Mouse (Mus musculus) heart, embryonic 16.5 days (tissue): ENCODE measurements around the gene Mecom. TPM values are rescaled to one million over a fixed set of nuclear protein-coding genes. Genes with fewer than 3 reads are reported as not detected.

Source experiments
- ATAC-seq: fragments of 200-750 bp; cut with Nextera tagmentation; replicated peaks from 2 replicates; pipeline ENCODE4 v1.8.0; 2017; ENCODE audit warnings: moderate number of reproducible peaks; ENCODE audit not compliant: insufficient read depth, low FRiP score; ENCODE audit errors: extremely low read depth
- H3K27ac ChIP-seq: fragments of 300-500 bp; sonication (generic); 2 replicates; pipeline ENCODE4 v1.5.1; 2014; ENCODE audit warnings: mild to moderate bottlenecking, low read length, control low read depth, moderate library complexity
- H3K27me3 ChIP-seq: fragments of 300-500 bp; sonication (generic); 2 replicates; pipeline ENCODE4 v1.6.1; 2014; ENCODE audit warnings: low read length, mixed read lengths; ENCODE audit not compliant: control insufficient read depth, insufficient read depth
- H3K36me3 ChIP-seq: fragments of 300-500 bp; sonication (generic); 2 replicates; pipeline ENCODE4 v1.6.1; 2014; ENCODE audit not compliant: control insufficient read depth, insufficient read depth
- H3K4me1 ChIP-seq: fragments of 300-500 bp; sonication (generic); 2 replicates; pipeline ENCODE4 v1.6.1; 2014; ENCODE audit warnings: low read length, mixed read lengths; ENCODE audit not compliant: control insufficient read depth, insufficient read depth
- H3K4me2 ChIP-seq: fragments of 300-500 bp; sonication (generic); 2 replicates; pipeline ENCODE4 v1.6.1; 2014; ENCODE audit warnings: low read depth, mild to moderate bottlenecking, control low read depth, low read length
- H3K4me3 ChIP-seq: fragments of 300-500 bp; sonication (generic); 2 replicates; pipeline ENCODE4 v1.5.1; 2014; ENCODE audit warnings: mild to moderate bottlenecking, control low read depth, low read length
- H3K9ac ChIP-seq: fragments of 300-500 bp; sonication (generic); 2 replicates; pipeline ENCODE4 v1.6.1; 2014; ENCODE audit warnings: low read length, control low read depth
- H3K9me3 ChIP-seq: fragments of 300-500 bp; sonication (generic); replicated peaks from 2 replicates; pipeline ENCODE4 v1.6.1; 2016; ENCODE audit warnings: low read length; ENCODE audit not compliant: control insufficient read depth
- WGBS: fragments of 180-500 bp; shearing (Covaris S2); extraction: QIAGEN DNeasy Blood & Tissue Kit; methylation state at CpG from one replicate; pipeline ENCODE4 v1.1.7; 2014; 5-methylcytosine and 5-hydroxymethylcytosine counted together
- polyA plus RNA-seq: library from polyadenylated mRNA; unstranded; fragments of >200 nt; fragmentation: Nextera tagmentation; extraction: Ambion mirVana; gene quantifications from 2 replicates; pipeline ENCODE4 v1.2.1, GENCODE M21; 2015

The Mecom gene
- polyA plus RNA-seq, 1 experiment from 2014 or later: 12.7 TPM

DNA sequence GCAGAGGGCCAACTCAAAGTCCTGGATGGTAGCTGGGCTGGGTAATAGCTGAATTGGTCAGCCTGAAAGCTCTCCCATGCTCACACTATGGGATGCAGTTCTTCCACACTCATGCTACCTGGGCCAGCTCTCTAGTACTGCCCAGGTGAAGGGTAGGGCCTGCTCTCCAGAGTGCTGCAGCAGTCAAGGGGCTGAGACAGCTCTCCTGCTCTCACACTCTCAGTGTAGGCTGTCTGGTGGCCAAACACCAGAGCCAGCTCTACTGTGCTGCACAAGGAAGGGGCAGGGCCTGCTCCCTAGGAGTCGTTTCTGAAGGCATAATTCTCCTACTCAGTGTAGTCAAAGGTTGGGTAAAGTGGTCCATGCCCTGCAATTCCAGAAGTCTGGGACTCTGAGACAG, 28.4 kb downstream of the Mecom start:
- no peak overlapping the region for H3K27ac ChIP-seq
- no peaks in the 10 kb centered on the region; the same call in 1 of the 2 replicates for H3K4me1 ChIP-seq
- H3K36me3 ChIP-seq: no peaks in the 10 kb centered on the region
- ATAC-seq: no peak
- no peak overlapping the region for H3K9ac ChIP-seq
- H3K27me3 ChIP-seq: peaks cover 17% of the 10 kb centered on the region
- WGBS: 67% methylated on average over 1 of the region's 1 CpGs
- no peak overlapping the region for H3K4me3 ChIP-seq
- no peak overlapping the region for H3K4me2 ChIP-seq
- no peaks in the 10 kb centered on the region for H3K9me3 ChIP-seq

DNA sequence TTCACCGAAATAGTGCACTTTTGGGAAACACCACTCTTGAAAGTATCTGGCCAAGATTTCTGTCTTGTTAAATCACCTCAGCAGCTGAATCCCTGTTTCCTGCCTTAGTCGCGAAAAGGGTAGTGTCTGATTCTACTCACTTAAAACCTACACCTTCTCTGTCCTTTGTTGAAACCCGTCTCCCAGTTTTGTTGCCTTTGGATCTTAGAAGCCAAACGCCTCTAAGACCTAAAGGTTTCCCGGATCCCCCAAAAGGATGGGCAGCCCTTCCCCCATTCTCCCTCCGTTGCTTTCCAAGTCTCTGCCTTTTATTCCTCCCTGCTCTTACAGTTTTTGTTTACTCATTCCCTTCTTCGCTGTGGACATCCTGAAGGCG, 32.0 kb downstream of the Mecom start:
- Histone ChIP-seq H3K27me3 (peaks cover 36% of the 10 kb centered on the region), H3K4me2 (peak overlapping the region; percentile 68), H3K27ac (no peak overlapping the region), H3K9me3 (no peaks in the 10 kb centered on the region), H3K4me1 (no peaks in the 10 kb centered on the region; the same call in 1 of the 2 replicates), H3K9ac (no peak overlapping the region), H3K36me3 (no peaks in the 10 kb centered on the region), H3K4me3 (peak overlapping the region; percentile 54)
- ATAC-seq: no peak
- 14% methylated on average over 9 of the region's 9 CpGs for WGBS

DNA sequence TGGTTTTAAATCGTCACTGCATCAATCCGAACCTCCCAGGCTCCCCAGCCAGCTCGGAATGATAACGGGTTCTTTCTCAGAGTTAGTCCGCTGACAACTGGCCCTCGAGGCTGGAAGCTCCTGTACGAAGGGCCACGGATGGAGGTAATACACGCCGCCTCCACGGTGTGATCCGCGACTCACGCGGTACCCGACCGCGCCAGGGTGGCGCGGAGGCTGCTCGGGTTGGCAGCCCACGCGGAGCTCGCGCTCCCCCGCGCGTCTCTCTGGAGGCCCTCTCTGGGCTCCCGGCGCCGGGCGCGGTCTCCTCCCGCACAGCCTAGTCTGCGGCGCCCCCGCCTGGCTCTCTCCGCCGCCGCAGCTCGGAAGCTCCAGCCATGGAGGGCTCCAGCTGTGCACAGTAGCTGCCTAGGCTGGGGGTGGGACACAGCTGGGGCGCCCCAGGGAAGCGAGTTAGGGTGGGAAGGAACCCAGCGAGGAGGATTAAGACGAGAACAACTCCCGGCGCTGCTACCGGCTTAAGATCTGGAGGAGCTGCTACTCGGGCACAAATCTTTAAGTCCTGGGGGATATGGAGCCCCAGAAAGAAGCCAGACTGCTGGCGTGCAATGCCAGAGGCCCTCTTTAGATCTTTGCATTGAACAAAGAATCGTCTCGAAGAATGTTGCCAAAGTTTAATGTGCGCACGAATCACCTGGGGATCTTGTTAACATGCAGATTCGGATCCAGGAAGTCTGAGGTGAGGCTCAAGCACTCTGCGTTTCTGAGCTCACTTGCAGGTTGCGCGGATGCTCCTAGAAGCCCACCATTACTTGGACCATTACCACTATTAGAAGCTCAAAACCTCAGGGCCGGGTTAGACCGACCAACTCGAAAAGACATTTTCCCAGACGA, 32.7 kb downstream of the Mecom start:
- 1% methylated on average over 62 of the region's 62 CpGs for WGBS
- ATAC-seq: peak; percentile 90
- Histone ChIP-seq H3K27ac (peak overlapping the region; percentile 26), H3K36me3 (no peaks in the 10 kb centered on the region), H3K4me2 (peak overlapping the region; percentile 68), H3K4me3 (peak overlapping the region; percentile 54), H3K9ac (peak overlapping the region; percentile 64), H3K4me1 (no peaks in the 10 kb centered on the region; the same call in 1 of the 2 replicates), H3K9me3 (no peaks in the 10 kb centered on the region), H3K27me3 (peaks cover 39% of the 10 kb centered on the region)

DNA sequence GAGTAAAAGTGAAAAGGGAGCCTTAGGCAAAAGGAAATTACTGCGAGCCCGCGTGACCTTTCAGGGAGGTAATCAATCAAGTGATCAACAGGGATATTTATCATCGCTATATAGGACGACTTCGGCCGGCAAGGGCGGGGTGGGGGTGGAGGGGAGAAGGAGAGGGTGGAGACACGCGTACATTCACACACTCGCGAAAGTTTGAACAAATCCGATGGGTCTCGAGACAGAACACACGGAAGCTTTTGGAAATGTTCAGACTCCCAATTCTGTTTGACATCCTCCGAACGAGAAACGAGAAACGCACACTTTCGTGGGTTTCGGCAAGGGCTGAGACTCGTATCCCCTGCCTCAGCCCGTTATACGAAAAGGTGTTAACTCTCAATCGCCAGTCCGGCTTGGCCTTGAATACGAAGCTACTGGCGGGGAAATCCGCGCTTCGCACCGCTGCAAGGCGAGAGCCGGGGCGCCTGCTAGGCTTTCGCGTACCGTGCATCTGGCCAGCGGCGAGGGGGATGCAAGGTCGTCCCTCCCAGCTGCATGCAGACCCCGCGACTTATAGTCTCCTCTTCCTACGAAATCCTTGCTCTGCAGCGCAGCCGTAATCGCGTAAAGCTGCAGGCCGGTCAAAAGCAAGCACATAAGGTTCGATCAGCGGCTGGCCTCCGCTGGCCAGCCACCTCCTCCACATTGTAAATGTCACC, 33.6 kb downstream of the Mecom start:
- peak overlapping the region; percentile 26; the same call in 1 of the 2 replicates for H3K27ac ChIP-seq
- H3K9ac ChIP-seq: peak overlapping the region; percentile 64
- H3K4me2 ChIP-seq: peak overlapping the region; percentile 68
- H3K9me3 ChIP-seq: no peaks in the 10 kb centered on the region
- H3K4me3 ChIP-seq: peak overlapping the region; percentile 54
- under 1% methylated on average over 52 of the region's 52 CpGs for WGBS
- H3K4me1 ChIP-seq: peaks cover 3% of the 10 kb centered on the region; the same call in 1 of the 2 replicates
- peaks cover 39% of the 10 kb centered on the region for H3K27me3 ChIP-seq
- ATAC-seq: 0 out of 2 replicates have a peak, but pooled peaks have one; percentile 24
- H3K36me3 ChIP-seq: no peaks in the 10 kb centered on the region

DNA sequence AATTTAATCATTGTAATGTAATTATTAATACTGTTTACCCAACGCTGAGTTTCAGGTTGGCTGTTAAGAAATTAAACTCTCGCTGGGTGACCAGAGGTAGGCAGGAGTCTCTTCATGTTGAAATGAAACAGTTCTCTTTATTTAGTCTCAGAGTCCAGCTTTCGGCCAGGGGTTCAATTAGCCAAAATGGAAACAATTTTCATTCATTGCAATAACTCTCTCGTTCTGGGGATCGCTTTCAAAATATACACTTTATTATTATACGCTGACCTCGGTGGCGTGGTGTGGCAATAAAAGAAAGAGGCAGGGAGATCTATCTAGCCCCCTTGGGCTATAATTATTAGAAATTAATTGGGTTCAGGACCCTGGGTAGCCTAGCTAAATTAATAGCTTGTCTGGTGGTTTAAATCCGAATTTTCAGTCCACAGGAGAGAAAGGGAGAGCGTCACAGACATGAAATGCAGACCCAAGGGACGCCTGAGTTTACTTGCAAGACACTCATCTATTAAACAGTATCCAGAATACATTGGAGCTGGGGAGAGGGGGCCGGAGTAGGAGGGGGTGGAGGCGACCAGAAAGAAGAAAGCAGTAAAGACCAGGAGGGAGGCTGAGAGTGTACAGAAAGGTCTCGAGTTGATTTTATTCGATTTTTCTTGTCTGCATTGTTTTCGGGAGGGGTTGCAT, 34.4 kb downstream of the Mecom start:
- Histone ChIP-seq H3K4me3 (peak overlapping the region; percentile 54), H3K36me3 (no peaks in the 10 kb centered on the region), H3K27ac (no peak overlapping the region), H3K27me3 (peaks cover 39% of the 10 kb centered on the region), H3K9me3 (no peaks in the 10 kb centered on the region), H3K4me1 (peaks cover 3% of the 10 kb centered on the region; the same call in 1 of the 2 replicates), H3K4me2 (peak overlapping the region; percentile 68), H3K9ac (no peak overlapping the region)
- WGBS: 20% methylated on average over 16 of the region's 16 CpGs
- ATAC-seq: no peak

DNA sequence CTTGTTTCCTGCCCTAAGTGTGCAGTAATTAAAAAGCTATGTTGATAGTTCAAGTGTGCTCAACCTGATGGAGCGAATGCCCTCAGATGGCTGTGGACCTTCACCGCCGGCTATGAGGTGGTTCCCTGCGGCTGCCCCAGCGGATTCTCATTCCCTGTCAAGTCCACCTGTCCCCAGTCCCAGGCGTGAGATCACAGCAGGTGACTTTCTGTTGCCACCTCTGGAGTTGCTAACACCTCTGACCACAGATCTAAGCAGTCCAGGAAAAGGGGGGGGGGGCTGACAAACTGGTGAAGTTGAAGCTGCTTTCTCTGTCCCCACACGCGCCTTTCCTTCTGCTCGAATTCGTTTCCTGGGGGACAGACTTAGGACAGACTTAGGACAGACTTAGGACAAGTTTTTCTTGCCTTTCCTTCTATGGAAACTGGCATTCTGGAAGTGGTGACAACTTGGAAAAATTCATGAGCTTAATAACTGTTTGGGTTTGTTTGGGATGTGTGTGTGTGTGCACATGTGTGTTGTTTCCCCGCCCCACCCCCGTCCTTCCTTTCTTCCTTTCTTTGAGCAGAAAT, 35.3 kb downstream of the Mecom start:
- no peak for ATAC-seq
- H3K4me3 ChIP-seq: no peak overlapping the region
- no peak overlapping the region for H3K4me2 ChIP-seq
- H3K4me1 ChIP-seq: peaks cover 6% of the 10 kb centered on the region
- 22% methylated on average over 12 of the region's 12 CpGs for WGBS
- H3K36me3 ChIP-seq: no peaks in the 10 kb centered on the region
- H3K27me3 ChIP-seq: peaks cover 39% of the 10 kb centered on the region
- H3K9ac ChIP-seq: no peak overlapping the region
- no peak overlapping the region for H3K27ac ChIP-seq
- H3K9me3 ChIP-seq: no peaks in the 10 kb centered on the region

DNA sequence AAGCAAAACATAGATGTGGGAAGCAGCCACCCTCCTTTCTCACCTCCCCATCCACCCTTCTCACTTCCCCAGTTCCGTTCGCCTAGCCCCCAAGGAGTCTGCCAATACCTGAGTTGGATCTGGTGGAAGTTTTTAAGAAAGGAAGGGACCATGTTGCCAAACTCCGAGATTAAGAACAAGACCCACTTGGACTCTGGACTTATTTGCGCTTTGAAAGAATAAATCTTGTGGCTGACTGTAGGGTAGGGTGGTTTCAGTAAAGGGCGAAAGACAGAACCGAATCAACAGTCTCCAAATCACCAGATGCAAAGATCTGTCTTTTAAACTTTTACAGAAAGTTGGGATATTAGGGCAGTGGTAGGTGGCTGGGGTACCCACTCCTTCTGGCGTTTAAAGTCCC, 36.0 kb downstream of the Mecom start:
- Histone ChIP-seq H3K4me2 (no peak overlapping the region), H3K4me3 (no peak overlapping the region), H3K9me3 (no peaks in the 10 kb centered on the region), H3K4me1 (peaks cover 6% of the 10 kb centered on the region), H3K27me3 (peaks cover 37% of the 10 kb centered on the region), H3K9ac (no peak overlapping the region), H3K36me3 (no peaks in the 10 kb centered on the region), H3K27ac (no peak overlapping the region)
- no peak for ATAC-seq
- 29% methylated on average over 7 of the region's 7 CpGs for WGBS

DNA sequence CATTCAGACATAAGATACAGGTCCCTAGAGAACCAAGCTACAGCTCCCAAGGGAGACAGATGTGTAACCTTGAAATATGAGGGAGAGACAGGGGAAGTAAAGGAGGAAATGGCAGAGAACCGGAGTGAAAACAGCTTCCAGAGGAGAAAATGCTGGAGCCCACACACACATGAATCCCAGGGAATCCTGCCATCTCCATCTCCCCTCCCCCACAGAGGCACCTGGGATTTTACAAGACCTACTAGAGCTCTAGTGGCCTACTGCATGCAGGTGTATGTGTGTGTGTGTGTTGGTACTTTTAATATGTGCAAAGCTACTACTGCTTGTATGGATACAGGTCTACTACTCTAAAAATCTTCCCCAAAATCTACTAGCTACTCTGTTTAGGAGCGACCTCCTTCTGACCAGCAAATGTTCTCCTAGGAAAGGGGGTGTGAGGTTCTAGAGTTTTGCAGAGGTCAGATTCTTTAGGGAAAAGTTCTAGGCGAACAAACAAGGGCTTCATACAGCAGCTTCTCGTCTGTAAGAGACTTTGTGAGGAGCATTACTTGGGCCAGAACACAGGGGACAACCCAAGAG, 36.7 kb downstream of the Mecom start:
- peaks cover 35% of the 10 kb centered on the region for H3K27me3 ChIP-seq
- no peak overlapping the region for H3K27ac ChIP-seq
- H3K9ac ChIP-seq: no peak overlapping the region
- no peaks in the 10 kb centered on the region for H3K9me3 ChIP-seq
- no peaks in the 10 kb centered on the region for H3K36me3 ChIP-seq
- peaks cover 6% of the 10 kb centered on the region for H3K4me1 ChIP-seq
- no peak overlapping the region for H3K4me2 ChIP-seq
- 37% methylated on average over 4 of the region's 4 CpGs for WGBS
- H3K4me3 ChIP-seq: no peak overlapping the region
- ATAC-seq: no peak
